Mouse (Mus musculus) layer of hippocampus, adult 9-11 months (tissue): ENCODE measurements around the gene Slc22a23.

ENCODE experiments used
- DNase-seq: peaks from one replicate; pipeline ENCODE4 v3.0.0; 2022

Slc22a23 gene

DNA sequence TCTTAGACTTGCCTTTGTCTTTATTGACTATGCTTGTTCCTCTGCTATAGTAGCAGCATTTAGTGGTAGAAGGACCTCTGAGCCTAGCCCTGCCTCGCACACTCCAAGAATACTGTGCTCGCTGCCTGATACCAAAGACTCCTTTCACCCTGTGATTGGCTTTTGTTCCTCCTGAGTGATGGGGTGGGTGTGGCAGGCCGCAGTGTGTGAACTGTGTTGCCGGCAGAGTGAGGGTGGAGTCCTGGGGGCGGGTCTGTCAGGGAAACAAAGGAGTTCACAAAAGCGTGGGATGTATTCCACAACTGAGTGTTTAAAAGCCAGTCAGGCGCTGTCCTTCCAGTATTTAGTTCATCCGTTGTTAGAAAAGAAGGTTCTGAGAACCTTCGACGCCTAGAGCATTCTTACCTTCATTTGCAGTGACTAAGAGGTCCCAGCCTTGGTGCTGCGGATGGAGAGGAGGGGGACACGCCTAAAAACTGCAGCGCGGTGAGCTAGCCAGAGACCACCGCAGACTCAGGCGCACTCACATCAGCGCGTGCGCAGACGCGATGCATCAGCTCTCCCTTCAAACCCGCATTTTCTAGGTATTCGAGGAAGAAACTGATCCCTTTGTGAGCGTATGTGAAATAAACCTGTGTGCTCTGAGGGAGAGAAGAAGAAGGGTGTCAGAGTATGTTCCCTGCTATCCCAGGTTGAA lies 213.8 kb downstream of the Slc22a23 start:
- DNase-seq: peak; percentile 56

DNA sequence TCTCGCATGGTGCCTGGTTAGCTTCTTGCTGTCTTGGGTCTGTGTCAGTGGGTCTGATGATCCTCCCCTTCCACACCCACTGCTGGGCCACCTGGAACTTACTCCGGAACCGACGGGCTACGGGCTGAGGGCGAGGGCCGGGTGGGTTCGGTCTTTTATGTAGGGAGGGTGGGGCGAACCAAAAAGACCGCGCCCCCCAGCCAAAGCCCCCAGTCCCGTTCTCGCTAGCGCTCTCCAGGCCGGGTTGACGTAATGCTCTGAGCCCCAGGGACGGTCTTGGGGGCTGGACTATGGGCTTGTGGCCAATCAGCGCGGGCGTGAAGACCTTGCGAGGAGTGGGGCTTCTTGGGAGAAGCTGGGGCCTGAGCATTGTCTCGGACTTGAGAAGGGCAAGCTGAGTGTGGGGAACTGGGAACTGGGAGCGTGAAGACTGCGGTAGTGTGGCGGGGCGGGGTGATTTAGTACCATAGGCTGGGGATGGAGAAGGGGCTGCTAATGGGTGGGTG lies 214.7 kb downstream of the Slc22a23 start, which contains the start of gene Tubb2b:
TSS of gene Tubb2b (minus strand) at position 241 of the 506 bp plus-strand sequence.
- DNase-seq: peak; percentile 86

DNA sequence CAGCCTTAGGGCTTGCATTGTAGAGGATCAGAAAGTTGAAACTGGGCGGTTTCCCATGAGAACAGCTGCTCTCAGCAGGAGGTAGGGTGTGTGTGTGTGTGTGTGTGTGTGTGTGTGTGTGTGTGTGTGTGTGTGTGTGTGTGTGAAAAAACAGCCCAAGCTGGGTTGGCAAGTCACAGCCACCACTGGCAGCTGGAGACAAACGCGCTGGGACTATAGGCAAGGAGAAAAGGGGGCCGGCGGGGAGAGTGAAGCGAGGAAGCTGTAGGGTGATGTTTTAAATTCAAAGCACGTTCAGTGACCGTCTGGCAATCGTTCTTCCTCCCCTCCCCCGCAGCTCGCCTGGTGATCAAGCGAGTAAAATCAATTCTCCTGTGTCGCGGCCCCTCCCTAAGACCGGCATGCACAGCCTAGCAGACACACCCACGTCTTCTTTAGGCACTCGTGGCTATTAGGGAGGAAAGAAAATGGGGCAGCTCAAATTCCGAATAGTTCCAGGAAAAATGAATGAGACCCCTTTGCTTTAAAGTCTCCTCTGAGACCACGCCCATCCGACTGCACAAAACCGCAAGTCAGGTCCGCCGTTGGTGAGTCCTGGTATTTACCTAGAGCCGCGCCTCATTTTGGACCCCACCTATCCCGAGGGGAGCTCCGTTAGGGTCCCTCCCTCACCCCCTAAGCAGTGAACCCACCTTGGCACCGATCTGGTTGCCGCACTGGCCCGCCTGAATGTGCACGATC lies 215.3 kb downstream of the Slc22a23 start:
- DNase-seq: peak; percentile 76
